Mouse (Mus musculus): Measurements from ENCODE around the gene Tmem222. TPM values are rescaled to one million over a fixed set of nuclear protein-coding genes. Genes with fewer than 3 reads are reported as not detected.

The Tmem222 gene
- 10 to 100 TPM; 68.1 to 70.9 TPM for polyA plus RNA-seq (2017; shearing (Covaris generic))

GRCm38 (mm10) chr4:133277104-133278026 is at the start of gene Tmem222:
Gene Tmem222, minus strand, starts transcription at chr4:133277792.

GRCm38 (mm10) chr4:133262882-133263281 is 14.7 kb downstream of the Tmem222 start, which contains the start of gene Sytl1:
Gene Sytl1, minus strand, starts transcription at chr4:133263113.

GRCm38 (mm10) chr4:133240490-133240921 is 37.1 kb downstream of the Tmem222 start, which contains the start of gene Map3k6:
Gene Map3k6, plus strand, starts transcription at chr4:133240818.

Other genes starting within 250 kb of the Tmem222 start
- gene Wasf2, start 147.3 kb downstream of the Tmem222 start, polyA plus RNA-seq (2017; shearing (Covaris generic)): 10 to 100 TPM; 67.6 to 68.6 TPM
- gene Cd164l2, start 65.7 kb downstream of the Tmem222 start, polyA plus RNA-seq (2017; shearing (Covaris generic)): 1 to 10 TPM in 1 of 2 experiments, under 1 TPM in 1; 0.58 to 2.4 TPM
- under 1 TPM in 1 of 2 experiments, not detected in 1; 0.56 TPM for gene Gpr3, start 65.3 kb downstream of the Tmem222 start, polyA plus RNA-seq (2017; shearing (Covaris generic))
- gene Map3k6, start 37.0 kb downstream of the Tmem222 start, polyA plus RNA-seq (2017; shearing (Covaris generic)): under 1 TPM; 0.35 to 0.91 TPM
- 10 to 100 TPM; 30.8 to 56.2 TPM for gene Sytl1, start 14.7 kb downstream of the Tmem222 start, polyA plus RNA-seq (2017; shearing (Covaris generic))
- gene Wdtc1, start 75.7 kb upstream of the Tmem222 start, polyA plus RNA-seq (2017; shearing (Covaris generic)): 1 to 10 TPM; 4.8 to 7.6 TPM
- gene Slc9a1, start 91.9 kb upstream of the Tmem222 start, polyA plus RNA-seq (2017; shearing (Covaris generic)): 10 to 100 TPM; 25.3 to 31.0 TPM
- gene Tent5b, start 202.3 kb upstream of the Tmem222 start, polyA plus RNA-seq (2017; shearing (Covaris generic)): under 1 TPM in 1 of 2 experiments, not detected in 1; 0.13 TPM
- gene Trnp1, start 220.8 kb upstream of the Tmem222 start, polyA plus RNA-seq (2017; shearing (Covaris generic)): under 1 TPM; 0.24 to 0.99 TPM
- 1 to 10 TPM in 1 of 2 experiments, under 1 TPM in 1; 0.87 to 2.0 TPM for gene Kdf1, start 241.2 kb upstream of the Tmem222 start, polyA plus RNA-seq (2017; shearing (Covaris generic))